Mouse (Mus musculus) heart, embryonic 11.5 days (tissue): Measurements from ENCODE around the gene Gm13090. TPM values are rescaled to one million over a fixed set of nuclear protein-coding genes. Genes with fewer than 3 reads are reported as not detected.

Experiments used
- ATAC-seq: fragments of 200-750 bp; cut with Nextera tagmentation; replicated peaks from 2 replicates; pipeline ENCODE4 v1.8.0; 2017; ENCODE audit warnings: moderate library complexity; ENCODE audit not compliant: insufficient number of reproducible peaks, low FRiP score, low TSS enrichment
- H3K27ac ChIP-seq: fragments of 300-500 bp; sonication (generic); 2 replicates; pipeline ENCODE4 v1.5.1; 2014; ENCODE audit warnings: mild to moderate bottlenecking, low read depth, low read length
- H3K27me3 ChIP-seq: fragments of 300-500 bp; sonication (generic); 2 replicates; pipeline ENCODE4 v1.6.1; 2014; ENCODE audit warnings: mild to moderate bottlenecking, low read length, mixed read lengths; ENCODE audit not compliant: control insufficient read depth, insufficient read depth
- H3K36me3 ChIP-seq: fragments of 300-500 bp; sonication (generic); 2 replicates; pipeline ENCODE4 v1.6.1; 2014; ENCODE audit warnings: mild to moderate bottlenecking, low read length, moderate library complexity, mixed read lengths; ENCODE audit not compliant: control insufficient read depth, insufficient read depth
- H3K4me1 ChIP-seq: fragments of 300-500 bp; sonication (generic); 2 replicates; pipeline ENCODE4 v1.6.1; 2014; ENCODE audit warnings: low read length; ENCODE audit not compliant: control insufficient read depth, insufficient read depth
- H3K4me2 ChIP-seq: fragments of 300-500 bp; sonication (generic); 2 replicates; pipeline ENCODE4 v1.6.1; 2014; ENCODE audit warnings: mild to moderate bottlenecking, moderate library complexity
- H3K4me3 ChIP-seq: fragments of 300-500 bp; sonication (generic); 2 replicates; pipeline ENCODE4 v1.5.1; 2014; ENCODE audit warnings: low read depth, low read length
- H3K9ac ChIP-seq: fragments of 300-500 bp; sonication (generic); 2 replicates; pipeline ENCODE4 v1.6.1; 2014; ENCODE audit warnings: mild to moderate bottlenecking, low read depth, low read length, moderate library complexity
- H3K9me3 ChIP-seq: fragments of 300-500 bp; sonication (generic); replicated peaks from 2 replicates; pipeline ENCODE4 v1.6.1; 2016; ENCODE audit warnings: low read length; ENCODE audit not compliant: control insufficient read depth
- WGBS: fragments of 180-500 bp; shearing (Covaris S2); extraction: QIAGEN DNeasy Blood & Tissue Kit; methylation state at CpG from one replicate; pipeline ENCODE4 v1.1.7; 2014; ENCODE audit not compliant: insufficient replicate concordance; 5-methylcytosine and 5-hydroxymethylcytosine counted together
- polyA plus RNA-seq: library from polyadenylated mRNA; unstranded; fragments of >200 nt; fragmentation: Nextera tagmentation; extraction: Ambion mirVana; gene quantifications from 2 replicates; pipeline ENCODE4 v1.2.1, GENCODE M21; 2014

The Gm13090 gene
- polyA plus RNA-seq, 1 experiment from 2014 or later, result 0.21 TPM

DNA sequence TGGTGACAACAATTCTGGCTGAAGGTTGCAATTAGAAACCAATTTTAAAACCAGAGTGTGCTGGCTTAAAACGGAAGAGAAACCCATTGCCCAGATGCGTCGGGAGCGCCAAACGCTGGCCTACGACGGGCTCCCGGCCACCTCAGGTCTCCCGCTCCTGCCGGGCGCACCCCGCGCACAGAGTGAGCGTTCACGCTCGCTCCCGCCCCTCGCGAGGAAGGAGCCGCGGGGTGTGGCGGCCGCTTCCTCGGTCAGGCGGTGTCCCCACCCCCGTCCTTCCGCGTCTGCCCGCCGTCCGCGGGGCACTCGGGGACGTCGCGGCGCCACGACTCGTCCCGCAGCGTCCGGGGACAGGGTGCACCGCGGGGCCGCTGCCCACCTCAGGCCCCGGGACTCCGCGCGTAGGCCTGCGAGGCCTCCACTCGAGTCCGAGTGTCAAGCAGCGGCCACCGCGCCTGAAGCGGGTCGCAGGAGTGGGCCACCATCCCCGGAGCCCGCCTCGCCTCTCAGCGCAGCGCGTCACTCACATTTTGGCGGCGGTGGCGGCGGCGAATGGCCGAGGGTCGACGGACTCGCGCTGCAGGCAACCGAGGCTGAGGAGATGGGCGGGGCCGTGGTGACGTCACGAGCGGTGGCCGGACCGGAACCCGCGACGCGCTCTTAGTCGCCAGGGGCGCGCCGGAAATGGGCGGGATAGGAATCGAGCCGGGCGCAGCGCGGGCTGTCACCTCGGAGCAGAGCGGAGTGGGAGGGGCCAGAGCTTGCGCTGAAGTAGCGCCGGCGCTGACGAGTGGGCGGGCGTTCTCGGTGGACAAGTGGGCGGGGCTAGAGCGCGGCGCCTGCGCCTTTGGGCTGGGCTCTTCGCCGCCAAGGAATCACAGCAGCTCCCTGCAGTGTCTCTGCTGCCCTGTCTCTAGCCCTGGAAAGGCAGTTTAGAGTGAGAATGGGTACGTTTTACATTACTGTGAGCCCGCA, 31.7 kb upstream of the Gm13090 start, which contains the start of gene Vamp3:
Gene Vamp3 (minus strand): TSS at position 617 of the 975 bp plus-strand sequence.
- Histone ChIP-seq H3K4me1 (peaks cover 5% of the 10 kb centered on the region; the same call in 1 of the 2 replicates), H3K27ac (peak within 1 kb of the TSS; percentile 96), H3K4me3 (peak within 1 kb of the TSS; percentile 90), H3K9me3 (no peaks in the 10 kb centered on the region), H3K27me3 (no peaks in the 10 kb centered on the region), H3K9ac (peak within 1 kb of the TSS; percentile 95), H3K36me3 (peaks cover 9% of the 10 kb centered on the region), H3K4me2 (peak within 1 kb of the TSS; percentile 82)
- under 1% methylated on average over 105 of the region's 114 CpGs for WGBS
- ATAC-seq, result peak; percentile 100

DNA sequence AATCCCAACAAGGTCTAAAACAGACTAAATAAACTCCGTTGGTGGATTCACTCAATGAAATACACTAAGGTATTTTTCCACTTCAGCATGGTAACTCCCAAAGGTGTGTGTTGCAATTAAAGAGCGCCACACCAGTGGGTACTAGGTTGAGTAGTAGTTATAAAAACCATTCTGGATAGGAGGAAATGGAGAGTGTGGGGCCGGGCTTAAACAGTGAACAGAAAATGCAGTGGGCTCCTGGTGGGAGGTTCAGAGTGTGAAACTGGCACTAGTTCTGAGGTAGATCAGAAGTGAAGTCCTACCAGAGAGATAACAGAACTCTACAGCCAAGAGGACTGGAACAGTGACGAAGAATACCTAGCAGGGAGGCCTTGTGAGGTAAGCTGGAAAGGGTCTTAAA, 30.7 kb upstream of the Gm13090 start:
- WGBS, result 75% methylated on average over 4 of the region's 4 CpGs
- peaks cover 9% of the 10 kb centered on the region for H3K36me3 ChIP-seq
- peak overlapping the region; percentile 90; the same call in 1 of the 2 replicates for H3K4me3 ChIP-seq

DNA sequence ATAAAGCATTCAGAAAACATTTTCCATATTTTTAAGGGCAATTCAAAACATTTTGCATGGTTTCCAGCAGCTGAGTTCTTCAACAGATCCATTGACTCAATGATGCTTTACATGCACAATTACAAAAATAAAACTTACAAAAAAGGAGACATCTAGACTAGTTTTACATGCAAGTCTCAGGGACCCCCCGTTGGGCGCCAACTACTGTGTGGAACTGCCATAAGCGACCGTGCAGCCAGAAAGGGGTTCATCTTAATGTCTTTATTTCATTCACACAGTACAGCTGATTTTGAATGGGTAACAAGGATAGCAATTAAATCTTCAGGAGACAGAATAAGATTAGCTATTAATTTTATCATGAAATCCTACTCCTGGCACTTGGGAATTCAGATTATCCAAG, 29.8 kb upstream of the Gm13090 start:
- Histone ChIP-seq H3K27ac (no peak overlapping the region), H3K36me3 (peaks cover 6% of the 10 kb centered on the region; the same call in 1 of the 2 replicates), H3K4me1 (peaks cover 5% of the 10 kb centered on the region; the same call in 1 of the 2 replicates), H3K27me3 (no peaks in the 10 kb centered on the region), H3K4me2 (no peak overlapping the region), H3K9me3 (no peaks in the 10 kb centered on the region), H3K9ac (no peak overlapping the region), H3K4me3 (no peak overlapping the region)
- ATAC-seq, result no peak
- WGBS, result 96% methylated on average over 4 of the region's 4 CpGs

More for the DNA sequence above, 30.7 kb upstream of the Gm13090 start:
- Histone ChIP-seq H3K27me3 (no peaks in the 10 kb centered on the region), H3K4me1 (peaks cover 5% of the 10 kb centered on the region; the same call in 1 of the 2 replicates), H3K9ac (no peak overlapping the region), H3K27ac (peak overlapping the region; percentile 96; the same call in 1 of the 2 replicates), H3K9me3 (no peaks in the 10 kb centered on the region), H3K4me2 (peak overlapping the region; percentile 82)
- ATAC-seq, result no peak

DNA sequence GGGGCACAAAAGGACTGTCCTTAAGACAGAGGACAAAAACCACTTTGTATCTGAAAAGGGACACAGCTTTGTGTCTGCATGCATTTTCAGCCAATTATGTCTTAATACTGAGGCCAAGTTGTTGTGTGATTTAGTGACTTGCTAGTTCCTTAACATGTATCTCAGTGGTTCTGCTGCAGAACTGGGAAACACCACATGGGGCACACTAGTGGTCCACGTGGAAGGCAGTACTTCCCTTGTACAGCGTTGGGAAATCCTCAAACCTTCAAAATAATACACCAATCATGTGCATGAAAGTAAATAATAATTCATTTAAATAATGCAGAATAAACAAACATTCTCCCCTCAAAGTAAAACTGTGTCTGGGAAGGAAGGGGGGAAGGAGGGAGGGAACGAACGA, 20.6 kb upstream of the Gm13090 start:
- Histone ChIP-seq H3K27me3 (no peaks in the 10 kb centered on the region), H3K4me3 (no peak overlapping the region), H3K4me1 (no peaks in the 10 kb centered on the region), H3K9ac (no peak overlapping the region), H3K4me2 (no peak overlapping the region), H3K36me3 (no peaks in the 10 kb centered on the region), H3K27ac (no peak overlapping the region), H3K9me3 (no peaks in the 10 kb centered on the region)
- WGBS, result 69% methylated on average over 4 of the region's 4 CpGs
- no peak for ATAC-seq

DNA sequence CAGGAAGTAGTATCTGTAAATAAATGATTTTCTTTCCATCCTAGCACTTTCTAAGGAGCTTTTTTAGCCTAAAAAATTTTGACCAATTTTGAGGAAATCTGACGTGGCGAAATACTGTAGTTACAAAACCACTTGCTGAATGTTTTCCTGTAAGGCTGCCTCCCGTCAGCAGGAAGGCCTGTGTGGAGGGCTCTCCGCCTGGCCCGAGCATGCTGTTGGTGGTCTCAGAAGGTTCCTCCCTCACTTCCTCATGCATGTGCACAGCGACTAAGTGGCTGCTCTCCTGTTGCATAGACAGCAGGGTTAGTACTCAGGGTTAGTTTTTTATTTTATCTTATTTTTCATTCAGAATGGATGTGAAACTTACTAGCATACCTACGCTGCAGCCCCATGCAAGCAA, 18.4 kb upstream of the Gm13090 start:
- H3K9ac ChIP-seq, result no peak overlapping the region
- H3K36me3 ChIP-seq, result 0 out of 2 replicates have a peak, but pooled peaks cover 2% of the 10 kb centered on the region
- WGBS, result 72% methylated on average over 7 of the region's 7 CpGs
- no peak overlapping the region for H3K27ac ChIP-seq
- no peak overlapping the region for H3K4me3 ChIP-seq
- no peaks in the 10 kb centered on the region for H3K4me1 ChIP-seq
- ATAC-seq, result no peak
- H3K27me3 ChIP-seq, result no peaks in the 10 kb centered on the region
- H3K4me2 ChIP-seq, result no peak overlapping the region
- H3K9me3 ChIP-seq, result no peaks in the 10 kb centered on the region

- Histone ChIP-seq H3K4me3 (no peak overlapping the region), H3K36me3 (peaks cover 13% of the 10 kb centered on the region), H3K27me3 (no peaks in the 10 kb centered on the region), H3K4me2 (no peak overlapping the region), H3K9me3 (no peaks in the 10 kb centered on the region), H3K9ac (no peak overlapping the region), H3K4me1 (no peaks in the 10 kb centered on the region), H3K27ac (no peak overlapping the region)
- WGBS, result 50% methylated on average over 13 of the region's 13 CpGs
- ATAC-seq, result no peak
Measured at GRCm38 (mm10) chr4:151073108-151073744, 16.1 kb upstream of the Gm13090 start.

DNA sequence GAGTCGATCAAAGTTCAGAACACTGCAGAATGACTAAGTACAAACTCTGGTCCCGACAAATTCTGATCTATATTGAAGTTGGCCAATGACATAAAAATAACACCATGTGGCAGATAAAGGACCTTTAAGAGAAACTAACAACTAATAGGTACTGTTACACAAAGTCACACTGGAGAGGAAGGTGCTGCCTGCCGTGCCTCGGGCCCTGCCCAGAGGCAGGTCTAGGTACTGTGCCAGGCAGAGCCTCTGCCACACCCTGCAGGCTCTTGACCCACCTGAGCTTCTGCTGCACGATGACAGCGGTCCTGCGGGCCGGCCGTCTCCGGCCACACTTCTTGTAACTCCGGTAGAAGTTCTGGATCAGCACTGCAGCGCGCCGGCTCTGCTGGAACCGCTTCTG, 14.6 kb upstream of the Gm13090 start:
- Histone ChIP-seq H3K36me3 (peaks cover 16% of the 10 kb centered on the region), H3K9me3 (no peaks in the 10 kb centered on the region), H3K9ac (no peak overlapping the region), H3K4me3 (no peak overlapping the region), H3K4me1 (no peaks in the 10 kb centered on the region), H3K27ac (no peak overlapping the region), H3K27me3 (no peaks in the 10 kb centered on the region), H3K4me2 (no peak overlapping the region)
- no peak for ATAC-seq
- WGBS, result 92% methylated on average over 15 of the region's 15 CpGs

- Histone ChIP-seq H3K27ac (no peak overlapping the region), H3K4me1 (peaks cover 17% of the 10 kb centered on the region), H3K4me3 (no peak overlapping the region), H3K4me2 (no peak overlapping the region), H3K27me3 (no peaks in the 10 kb centered on the region), H3K36me3 (peaks cover 15% of the 10 kb centered on the region), H3K9me3 (no peaks in the 10 kb centered on the region), H3K9ac (no peak overlapping the region)
- no peak for ATAC-seq
- WGBS, result 74% methylated on average over 2 of the region's 2 CpGs
Measured at GRCm38 (mm10) chr4:151081355-151081754, 8.0 kb upstream of the Gm13090 start.
